Mouse (Mus musculus) B cell, adult (primary cell): ENCODE data around the gene Sertad2. TPM values are rescaled to one million over a fixed set of nuclear protein-coding genes. Genes with fewer than 3 reads are reported as not detected.

ENCODE experiments used
- total RNA-seq: library from RNA; stranded (reverse); gene quantifications from 4 replicates; pipeline ENCODE4 v1.2.4, GENCODE M21; 2023; ENCODE audit not compliant: inconsistent age

Sertad2 gene
- total RNA-seq, result 38.9 to 40.6 TPM (median 39.4 TPM) in 4 replicates

GRCm38 (mm10) chr11:20542739-20543452 is at the start of gene Sertad2:
Gene Sertad2, plus strand, starts transcription at chr11:20543253.

Other genes starting within 250 kb of the Sertad2 start
- gene Slc1a4, start 210.5 kb upstream of the Sertad2 start, total RNA-seq, result 0.51 to 0.93 TPM (median 0.63 TPM) in 4 replicates
- gene Aftph, start 198.3 kb downstream of the Sertad2 start, total RNA-seq, result 95.4 to 104 TPM (median 98.4 TPM) in 4 replicates